Mouse (Mus musculus): ENCODE measurements at regions not wholly inside any gene's neighbourhood (a gene's known extent, or its start where the extent isn't known, plus 50 kb on each side); places are given as distances from the start of the nearest gene placed in this dataset.

DNA sequence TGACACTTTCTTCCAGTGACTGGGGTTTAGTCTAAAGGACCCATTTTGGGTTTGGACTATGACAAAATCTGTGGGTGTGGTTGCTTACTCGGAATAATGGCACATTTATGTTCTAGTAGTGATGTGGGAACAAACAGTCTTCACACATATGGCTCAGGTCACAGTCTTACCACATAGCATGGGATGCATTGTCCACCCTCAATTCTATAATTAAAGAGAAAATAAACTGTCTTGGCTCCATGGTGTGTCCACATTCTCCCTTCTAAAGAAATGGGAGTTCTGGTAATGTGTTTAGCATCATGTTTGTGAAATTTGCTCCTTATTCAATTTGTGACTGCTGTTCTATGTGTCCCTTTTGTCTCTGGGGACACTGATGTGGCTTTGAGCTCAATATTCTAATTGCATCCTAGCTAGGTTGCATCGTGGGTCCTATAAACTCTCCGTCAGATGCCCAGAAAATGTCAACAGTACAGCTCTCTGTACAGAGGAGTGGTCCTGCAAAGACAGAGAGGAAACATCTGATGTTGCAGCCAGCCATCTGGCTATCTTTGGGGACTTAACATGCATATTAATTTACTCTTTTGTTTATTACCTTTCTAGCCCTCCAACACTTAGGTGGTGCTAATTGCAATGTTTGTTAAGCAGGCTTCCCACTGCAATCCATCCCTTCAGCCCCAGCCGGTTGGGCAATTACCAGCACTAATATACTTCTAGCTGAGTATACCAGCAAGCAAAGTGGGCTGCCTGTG is 369.5 kb upstream of the Slc30a5 start:
- TF ChIP-seq CTCF (IDR thresholded peaks at IDR 0.05; ENCODE audit: low read depth, low read length) (no peak), POLR2A (IDR thresholded peaks at IDR 0.05; ENCODE audit: insufficient read depth, low read length) (no peak), EP300 (IDR thresholded peaks at IDR 0.05; ENCODE audit: insufficient read depth, low read depth, low read length) (no peak)
- Histone ChIP-seq H3K9ac (ENCODE audit: low read depth, poor library complexity, severe bottlenecking) (no peak overlapping the region), H3K36me3 (ENCODE audit: control insufficient read depth, insufficient read depth, low read length, poor library complexity, severe bottlenecking) (no peaks in the 10 kb centered on the region), H3K27me3 (ENCODE audit: control insufficient read depth, insufficient read depth, low read length, poor library complexity, severe bottlenecking) (no peaks in the 10 kb centered on the region), H3K9me3 (replicated peaks; ENCODE audit: control insufficient read depth, insufficient read depth, low read length, poor library complexity, severe bottlenecking) (0 out of 2 replicates have a peak, but pooled peaks cover 4% of the 10 kb centered on the region), H3K4me3 (ENCODE audit: low read depth, low read length) (no peak overlapping the region), H3K4me1 (ENCODE audit: control insufficient read depth, insufficient read depth, low read length) (no peaks in the 10 kb centered on the region), H3K27ac (ENCODE audit: insufficient read depth, low read length) (no peak overlapping the region)

DNA sequence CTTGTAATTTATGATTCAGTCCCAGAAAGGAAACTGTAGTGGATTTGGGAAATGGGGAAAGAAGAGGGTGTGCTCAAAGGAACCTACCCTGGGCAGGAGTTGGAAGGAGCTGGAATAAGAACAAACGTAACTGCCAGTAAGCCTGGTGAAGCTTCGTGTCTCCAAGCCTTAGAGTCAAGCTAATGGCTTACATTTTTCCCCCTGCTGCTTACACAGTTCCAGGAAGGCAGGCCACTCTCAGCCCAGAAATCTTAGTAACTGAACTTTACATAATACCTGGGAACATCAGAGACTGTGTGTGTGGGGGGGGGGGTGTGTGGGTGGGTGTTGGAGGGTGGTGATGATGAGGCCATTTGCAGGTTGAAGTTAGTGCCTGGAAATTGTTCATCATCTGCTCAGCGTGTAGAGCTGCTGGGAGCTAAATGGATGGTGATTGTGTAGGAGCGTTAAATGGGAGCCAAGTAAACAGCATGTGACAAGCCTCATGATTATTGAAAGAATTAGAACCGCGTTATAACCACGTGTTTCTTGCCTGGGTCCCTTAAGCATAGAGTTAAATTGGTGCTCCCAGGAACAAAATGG is 357.1 kb upstream of the Slc30a5 start:
- Histone ChIP-seq H3K27ac (ENCODE audit: insufficient read depth, low read length) (no peak overlapping the region), H3K9me3 (replicated peaks; ENCODE audit: control insufficient read depth, insufficient read depth, low read length, poor library complexity, severe bottlenecking) (no peaks in the 10 kb centered on the region), H3K4me1 (ENCODE audit: control insufficient read depth, insufficient read depth, low read length) (no peaks in the 10 kb centered on the region), H3K9ac (ENCODE audit: low read depth, poor library complexity, severe bottlenecking) (no peak overlapping the region), H3K4me3 (ENCODE audit: low read depth, low read length) (no peak overlapping the region), H3K36me3 (ENCODE audit: control insufficient read depth, insufficient read depth, low read length, poor library complexity, severe bottlenecking) (no peaks in the 10 kb centered on the region), H3K27me3 (ENCODE audit: control insufficient read depth, insufficient read depth, low read length, poor library complexity, severe bottlenecking) (no peaks in the 10 kb centered on the region)
- TF ChIP-seq POLR2A (IDR thresholded peaks at IDR 0.05; ENCODE audit: insufficient read depth, low read length) (no peak), CTCF (IDR thresholded peaks at IDR 0.05; ENCODE audit: low read depth, low read length) (no peak), EP300 (IDR thresholded peaks at IDR 0.05; ENCODE audit: insufficient read depth, low read depth, low read length) (no peak)

DNA sequence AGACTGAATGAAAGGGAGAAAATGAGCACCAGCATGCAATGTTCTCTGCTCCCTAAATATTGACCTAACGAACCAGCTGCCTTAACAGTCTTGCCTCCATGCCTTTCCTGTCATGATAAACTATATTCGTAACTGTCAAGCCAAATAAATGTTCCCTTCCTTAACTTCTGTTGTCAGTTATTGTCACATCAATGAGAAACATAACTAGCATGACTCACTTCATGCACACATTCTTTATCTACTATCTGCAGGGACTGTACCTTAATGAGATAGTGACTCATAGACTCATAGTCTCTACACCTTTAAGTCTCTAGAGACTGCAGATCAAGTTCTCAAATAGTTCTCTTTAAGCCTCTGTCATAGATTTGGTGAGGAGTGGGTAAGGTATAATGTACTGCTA is 349.2 kb upstream of the Slc30a5 start:
- no peak overlapping the region for H3K9ac ChIP-seq (ENCODE audit: low read depth, poor library complexity, severe bottlenecking)
- H3K27ac ChIP-seq (ENCODE audit: insufficient read depth, low read length), result no peak overlapping the region
- no peaks in the 10 kb centered on the region for H3K4me1 ChIP-seq (ENCODE audit: control insufficient read depth, insufficient read depth, low read length)
- no peak overlapping the region for H3K4me3 ChIP-seq (ENCODE audit: low read depth, low read length)
- H3K27me3 ChIP-seq (ENCODE audit: control insufficient read depth, insufficient read depth, low read length, poor library complexity, severe bottlenecking), result no peaks in the 10 kb centered on the region
- no peak for TF ChIP-seq CTCF (IDR thresholded peaks at IDR 0.05; ENCODE audit: low read depth, low read length)
- TF ChIP-seq EP300 (IDR thresholded peaks at IDR 0.05; ENCODE audit: insufficient read depth, low read depth, low read length), result no peak
- no peak for TF ChIP-seq POLR2A (IDR thresholded peaks at IDR 0.05; ENCODE audit: insufficient read depth, low read length)
- H3K9me3 ChIP-seq (replicated peaks; ENCODE audit: control insufficient read depth, insufficient read depth, low read length, poor library complexity, severe bottlenecking), result no peaks in the 10 kb centered on the region
- H3K36me3 ChIP-seq (ENCODE audit: control insufficient read depth, insufficient read depth, low read length, poor library complexity, severe bottlenecking), result no peaks in the 10 kb centered on the region

DNA sequence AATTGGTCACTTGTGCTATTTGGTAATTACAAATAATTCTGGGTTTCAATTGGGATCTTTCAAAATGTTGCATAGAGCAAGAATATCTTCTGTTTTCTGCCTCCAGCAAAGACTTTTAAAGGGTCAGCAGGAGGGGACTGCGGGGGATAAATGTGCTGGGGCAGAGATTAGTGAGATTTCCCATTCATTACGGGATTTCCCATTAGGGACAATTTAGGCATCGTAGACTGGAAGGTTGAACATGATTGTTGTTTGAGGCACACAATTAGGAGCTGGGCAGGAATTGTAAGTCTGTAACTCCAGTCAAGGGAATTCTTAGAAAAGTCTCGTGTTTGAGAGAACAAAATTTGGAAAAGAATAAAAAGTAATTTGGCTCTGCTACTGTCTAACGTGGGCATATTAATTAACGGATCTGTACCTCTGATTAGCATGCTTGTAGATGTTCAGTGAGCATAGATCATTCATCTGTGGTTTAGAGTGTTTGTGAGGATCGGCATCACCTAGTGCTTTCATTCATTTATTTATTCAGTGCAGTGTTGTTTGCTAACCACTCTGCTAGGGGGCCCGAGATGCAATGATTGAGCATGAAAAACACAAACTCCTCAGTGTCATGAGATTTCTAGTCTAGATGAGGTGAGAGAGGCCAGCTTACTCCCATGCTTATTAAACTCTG is 341.9 kb upstream of the Slc30a5 start:
- Histone ChIP-seq H3K36me3 (ENCODE audit: control insufficient read depth, insufficient read depth, low read length, poor library complexity, severe bottlenecking) (no peaks in the 10 kb centered on the region), H3K4me3 (ENCODE audit: low read depth, low read length) (no peak overlapping the region), H3K4me1 (ENCODE audit: control insufficient read depth, insufficient read depth, low read length) (no peaks in the 10 kb centered on the region), H3K9me3 (replicated peaks; ENCODE audit: control insufficient read depth, insufficient read depth, low read length, poor library complexity, severe bottlenecking) (no peaks in the 10 kb centered on the region), H3K27ac (ENCODE audit: insufficient read depth, low read length) (no peak overlapping the region), H3K27me3 (ENCODE audit: control insufficient read depth, insufficient read depth, low read length, poor library complexity, severe bottlenecking) (no peaks in the 10 kb centered on the region), H3K9ac (ENCODE audit: low read depth, poor library complexity, severe bottlenecking) (no peak overlapping the region)
- TF ChIP-seq EP300 (IDR thresholded peaks at IDR 0.05; ENCODE audit: insufficient read depth, low read depth, low read length) (no peak), CTCF (IDR thresholded peaks at IDR 0.05; ENCODE audit: low read depth, low read length) (no peak), POLR2A (IDR thresholded peaks at IDR 0.05; ENCODE audit: insufficient read depth, low read length) (no peak)

DNA sequence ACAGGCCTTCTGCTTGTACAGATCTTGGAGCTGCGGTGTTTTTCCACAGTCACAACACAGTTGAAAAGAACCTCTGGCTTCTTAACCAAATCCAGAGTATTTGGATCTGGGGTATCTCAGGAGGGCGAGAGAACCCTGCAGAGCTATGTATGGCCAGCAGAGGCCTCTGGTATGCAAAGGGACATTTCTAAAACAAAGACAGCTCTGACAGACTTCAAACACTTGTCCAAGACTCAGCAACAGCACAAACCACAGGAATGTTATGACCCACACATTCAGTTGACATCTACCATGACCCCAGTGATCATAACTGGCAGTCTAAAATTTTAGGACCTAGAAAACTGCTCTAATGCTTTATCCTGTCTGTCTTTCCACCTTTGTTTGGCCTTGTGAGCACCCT is 328.5 kb upstream of the Slc30a5 start:
- Histone ChIP-seq H3K4me1 (ENCODE audit: control insufficient read depth, insufficient read depth, low read length) (no peaks in the 10 kb centered on the region), H3K27me3 (ENCODE audit: control insufficient read depth, insufficient read depth, low read length, poor library complexity, severe bottlenecking) (no peaks in the 10 kb centered on the region)
- TF ChIP-seq POLR2A (IDR thresholded peaks at IDR 0.05; ENCODE audit: insufficient read depth, low read length) (no peak), EP300 (IDR thresholded peaks at IDR 0.05; ENCODE audit: insufficient read depth, low read depth, low read length) (no peak), CTCF (IDR thresholded peaks at IDR 0.05; ENCODE audit: low read depth, low read length) (no peak)

DNA sequence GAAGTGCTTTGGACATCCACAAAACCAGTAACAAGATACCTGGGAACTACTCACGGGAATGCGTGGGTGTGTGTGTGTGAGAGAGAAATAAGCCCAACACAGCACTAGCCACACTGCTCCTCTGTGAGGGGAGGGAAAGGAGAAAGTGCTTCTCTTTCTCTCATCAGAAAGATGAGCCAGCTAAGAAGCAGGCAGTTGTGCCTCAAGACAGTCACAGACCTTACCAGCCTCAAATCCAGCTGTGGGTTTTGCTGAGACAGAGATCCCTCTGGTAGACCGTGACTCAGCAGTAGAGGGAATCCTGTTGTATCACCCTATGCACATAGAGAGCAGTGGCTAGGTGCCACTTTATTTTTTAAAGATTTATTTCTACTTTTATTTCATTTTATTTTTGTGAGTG is 326.7 kb upstream of the Slc30a5 start:
- no peaks in the 10 kb centered on the region for H3K9me3 ChIP-seq (replicated peaks; ENCODE audit: control insufficient read depth, insufficient read depth, low read length, poor library complexity, severe bottlenecking)
- no peak overlapping the region for H3K27ac ChIP-seq (ENCODE audit: insufficient read depth, low read length)

More for the DNA sequence above, 328.5 kb upstream of the Slc30a5 start:
- Histone ChIP-seq H3K9ac (ENCODE audit: low read depth, poor library complexity, severe bottlenecking) (no peak overlapping the region), H3K9me3 (replicated peaks; ENCODE audit: control insufficient read depth, insufficient read depth, low read length, poor library complexity, severe bottlenecking) (no peaks in the 10 kb centered on the region), H3K4me3 (ENCODE audit: low read depth, low read length) (no peak overlapping the region), H3K36me3 (ENCODE audit: control insufficient read depth, insufficient read depth, low read length, poor library complexity, severe bottlenecking) (no peaks in the 10 kb centered on the region), H3K27ac (ENCODE audit: insufficient read depth, low read length) (no peak overlapping the region)

More for the DNA sequence above, 326.7 kb upstream of the Slc30a5 start:
- no peaks in the 10 kb centered on the region for H3K27me3 ChIP-seq (ENCODE audit: control insufficient read depth, insufficient read depth, low read length, poor library complexity, severe bottlenecking)
- no peaks in the 10 kb centered on the region for H3K36me3 ChIP-seq (ENCODE audit: control insufficient read depth, insufficient read depth, low read length, poor library complexity, severe bottlenecking)
- H3K4me3 ChIP-seq (ENCODE audit: low read depth, low read length), result no peak overlapping the region
- TF ChIP-seq EP300 (IDR thresholded peaks at IDR 0.05; ENCODE audit: insufficient read depth, low read depth, low read length), result no peak
- TF ChIP-seq CTCF (IDR thresholded peaks at IDR 0.05; ENCODE audit: low read depth, low read length), result no peak
- no peak for TF ChIP-seq POLR2A (IDR thresholded peaks at IDR 0.05; ENCODE audit: insufficient read depth, low read length)
- H3K4me1 ChIP-seq (ENCODE audit: control insufficient read depth, insufficient read depth, low read length), result no peaks in the 10 kb centered on the region
- H3K9ac ChIP-seq (ENCODE audit: low read depth, poor library complexity, severe bottlenecking), result no peak overlapping the region

All from ES-Bruce4 (cell line).